17 mouse cellular contexts compared by ENCODE assay signal in genomic region chr9:111011550-111011949, GRCm38 (mm10). TPM values are rescaled to one million over a fixed set of nuclear protein-coding genes. Genes with fewer than 3 reads are reported as not detected.
A peak's percentile ranks its signal among the peaks of the same experiment; 100 is the strongest.
DNase-seq lines count a peak whose midpoint lies in the region; ATAC-seq and TF ChIP-seq lines count a peak whose summit lies in the region.
"Had no signal": no experiment of that assay in that cellular context is flagged by ENCODE, and none has a peak within 500 bp of the region (broad histone marks: within the 10 kb centered on the region; RNA-seq: fewer than 3 reads in every experiment).

No protein-coding gene starts in this region.

- TF ChIP-seq POLR2A in lung, adult 2 months (IDR thresholded peaks at IDR 0.05; ENCODE audit: borderline replicate concordance, extremely low read depth, low read depth, low read length), result no peak

- no peak overlapping the region for H3K4me3 ChIP-seq in lung, adult 2 months (replicated peaks; ENCODE audit: extremely low read depth, low read depth, low read length)
- no peak overlapping the region for H3K4me3 ChIP-seq in brown adipose tissue, adult 24 weeks (ENCODE audit: insufficient read depth, low read depth, low read length)
- no peak overlapping the region for H3K4me3 ChIP-seq in forebrain, embryonic 12.5 days (replicated peaks)
- H3K4me3 ChIP-seq: heart, embryonic 15.5 days; midbrain, embryonic 13.5 days; myocyte had no signal

- WGBS in lung, adult 2 months, result 49% methylated on average over 9 of the region's 9 CpGs
- 83% methylated on average over 9 of the region's 9 CpGs for WGBS in forebrain, embryonic 12.5 days

- no peaks in the 10 kb centered on the region for H3K9me3 ChIP-seq in forebrain, embryonic 12.5 days
- H3K9me3 ChIP-seq: heart, embryonic 15.5 days; midbrain, embryonic 13.5 days had no signal

- no peaks in the 10 kb centered on the region for H3K36me3 ChIP-seq in forebrain, embryonic 12.5 days (replicated peaks)
- H3K36me3 ChIP-seq: heart, embryonic 15.5 days; midbrain, embryonic 13.5 days had no signal

- H3K27me3 ChIP-seq in forebrain, embryonic 12.5 days, result no peaks in the 10 kb centered on the region
- H3K27me3 ChIP-seq: heart, embryonic 15.5 days; midbrain, embryonic 13.5 days had no signal

- H3K4me2 ChIP-seq in forebrain, embryonic 12.5 days, result no peak overlapping the region
- H3K4me2 ChIP-seq: heart, embryonic 15.5 days; lung, embryonic 14.5 days; midbrain, embryonic 13.5 days had no signal

- DNase-seq in lung, adult 18-20 months, result peak; percentile 33
- no peak for DNase-seq in lung, adult 2 months
- peak; percentile 28 for DNase-seq in kidney, postnatal 10 days
- DNase-seq in lung, postnatal 4 days, result peak; percentile 21 to 50
- no peak for DNase-seq in ovary, postnatal 14 days (ENCODE audit: low spot score)
- DNase-seq: cerebellum, postnatal 14 days; layer of hippocampus, adult 9-11 months; lung, embryonic 14.5 days; right cerebral cortex, adult 18-20 months had no signal

- ATAC-seq in forebrain, embryonic 12.5 days (ENCODE audit: low FRiP score), result no peak
- ATAC-seq: CD4-positive, CD25-positive, alpha-beta regulatory T cell, adult 4 months; midbrain, embryonic 13.5 days had no signal

- H3K4me1 ChIP-seq in lung, adult 2 months (ENCODE audit: control insufficient read depth, insufficient read depth, low read length), result peaks cover 6% of the 10 kb centered on the region; the same call in 1 of the 2 replicates
- peaks cover 2% of the 10 kb centered on the region; the same call in 1 of the 2 replicates for H3K4me1 ChIP-seq in brown adipose tissue, adult 24 weeks (ENCODE audit: control insufficient read depth, insufficient read depth, insufficient read length, low read length)
- no peaks in the 10 kb centered on the region for H3K4me1 ChIP-seq in forebrain, embryonic 12.5 days
- H3K4me1 ChIP-seq: midbrain, embryonic 13.5 days had no signal

- no peak overlapping the region for H3K9ac ChIP-seq in forebrain, embryonic 12.5 days
- H3K9ac ChIP-seq: heart, embryonic 15.5 days; lung, embryonic 14.5 days; midbrain, embryonic 13.5 days had no signal

- no peak for TF ChIP-seq CTCF in lung, adult 2 months (IDR thresholded peaks at IDR 0.05; ENCODE audit: insufficient read depth, low read length)

- peak overlapping the region; percentile 71 for H3K27ac ChIP-seq in brown adipose tissue, adult 24 weeks (replicated peaks; ENCODE audit: low read depth, low read length)
- H3K27ac ChIP-seq in forebrain, embryonic 12.5 days, result no peak overlapping the region
- H3K27ac ChIP-seq: heart, embryonic 15.5 days; midbrain, embryonic 13.5 days had no signal

RNA-seq across cellular contexts. Expression of gene Ltf, which starts 7.5 kb away (rescaled TPM):
- 8.1 and 20.3 TPM in 2 replicates for polyA plus RNA-seq in lung, adult 2 months (2012; rRNA removed)
- not detected in 2 replicates for polyA plus RNA-seq in brown adipose tissue, adult 24 weeks (2012; ENCODE audit: insufficient read depth, insufficient read length, missing spikeins)
- 0.68 and 0.85 TPM in 2 replicates for polyA plus RNA-seq in forebrain, embryonic 12.5 days (2016; fragmentation: Nextera tagmentation; extraction: Ambion mirVana)
- polyA plus RNA-seq: hindbrain, embryonic 11.5 days; myocyte had no signal

RNA-seq across cellular contexts. Expression of gene Rtp3, which starts 21.2 kb away (rescaled TPM):
- 26.7 and 29.0 TPM in 2 replicates for polyA plus RNA-seq in lung, adult 2 months (2012; rRNA removed)
- 2.2 and 3.3 TPM in 2 replicates for polyA plus RNA-seq in brown adipose tissue, adult 24 weeks (2012; ENCODE audit: insufficient read depth, insufficient read length, missing spikeins)
- not detected in 2 replicates for polyA plus RNA-seq in forebrain, embryonic 12.5 days (2016; fragmentation: Nextera tagmentation; extraction: Ambion mirVana)
- polyA plus RNA-seq: CD4-positive, CD25-positive, alpha-beta regulatory T cell, adult 4 months; hindbrain, embryonic 11.5 days; midbrain, embryonic 13.5 days; myocyte; stomach, embryonic 14.5 days had no signal

RNA-seq across cellular contexts. Expression of gene Ccrl2, which starts 45.8 kb away (rescaled TPM):
- 43.9 and 51.2 TPM in 2 replicates for polyA plus RNA-seq in lung, adult 2 months (2012; rRNA removed)
- 1.3 and 1.6 TPM in 2 replicates for polyA plus RNA-seq in brown adipose tissue, adult 24 weeks (2012; ENCODE audit: insufficient read depth, insufficient read length, missing spikeins)
- 0.69 and 0.91 TPM in 2 replicates for polyA plus RNA-seq in forebrain, embryonic 12.5 days (2016; fragmentation: Nextera tagmentation; extraction: Ambion mirVana)

Comparison
In these comparisons a context has a peak if more than half of its experiments do, and no peak if none do; other contexts are left out.
1. DNase-seq: peak in lung, adult 18-20 months (2 of 2), kidney, postnatal 10 days (single experiment) and lung, postnatal 4 days (2 of 2); none in lung, adult 2 months (single experiment) and ovary, postnatal 14 days (single experiment).
2. RNA of gene Ccrl2, which starts 45.8 kb away (polyA plus RNA-seq): 43.9 to 51.2 TPM in lung, adult 2 months; 1.3 to 1.6 TPM in brown adipose tissue, adult 24 weeks and 0.69 to 0.91 TPM in forebrain, embryonic 12.5 days; every median in the first group is over 10 times any median in the second.